Mouse (Mus musculus): ENCODE measurements around the gene Phf19.

Phf19 gene

GRCm38 (mm10) chr2:34896821-34897460 lies 16.9 kb downstream of the Phf19 start:
- DNase-seq (ENCODE audit: low spot score): no peak

- DNase-seq (ENCODE audit: low spot score): no peak
Observed at GRCm38 (mm10) chr2:34895503-34896113, 18.2 kb downstream of the Phf19 start.

- no peak for DNase-seq (ENCODE audit: low spot score)
Observed at GRCm38 (mm10) chr2:34893950-34894349, 19.9 kb downstream of the Phf19 start.

GRCm38 (mm10) chr2:34884186-34884585 lies 29.6 kb downstream of the Phf19 start:
- no peak for DNase-seq (ENCODE audit: low spot score)

GRCm38 (mm10) chr2:34883190-34883589 lies 30.6 kb downstream of the Phf19 start:
- no peak for DNase-seq (ENCODE audit: low spot score)

- DNase-seq (ENCODE audit: low spot score): no peak
Observed at GRCm38 (mm10) chr2:34882757-34883156, 31.1 kb downstream of the Phf19 start.

- no peak for DNase-seq (ENCODE audit: low spot score)
Observed at GRCm38 (mm10) chr2:34880054-34880453, 33.8 kb downstream of the Phf19 start.

GRCm38 (mm10) chr2:34874816-34875345 lies 38.9 kb downstream of the Phf19 start, which contains the start of gene Psmd5:
Gene Psmd5 (minus strand): TSS chr2:34874968.
- DNase-seq (ENCODE audit: low spot score): no peak

GRCm38 (mm10) chr2:34874271-34874670 lies 39.6 kb downstream of the Phf19 start, which contains the start of gene Cutal:
Gene Cutal (plus strand): TSS chr2:34874396.
- no peak for DNase-seq (ENCODE audit: low spot score)

- DNase-seq (ENCODE audit: low spot score): peak; percentile 92
Observed at GRCm38 (mm10) chr2:34870520-34871474, 43.0 kb downstream of the Phf19 start.

GRCm38 (mm10) chr2:34869680-34870079 lies 44.1 kb downstream of the Phf19 start:
- DNase-seq (ENCODE audit: low spot score): no peak

GRCm38 (mm10) chr2:34857728-34858127 lies 56.1 kb downstream of the Phf19 start:
- DNase-seq (ENCODE audit: low spot score): no peak

GRCm38 (mm10) chr2:34855265-34855664 lies 58.6 kb downstream of the Phf19 start:
- DNase-seq (ENCODE audit: low spot score): no peak

- DNase-seq (ENCODE audit: low spot score): no peak
Observed at GRCm38 (mm10) chr2:34847702-34848101, 66.1 kb downstream of the Phf19 start.

Data from left cerebral cortex, adult 11 months (tissue).